Mouse (Mus musculus): ENCODE measurements at regions not wholly inside any gene's neighbourhood (a gene's known extent, or its start where the extent isn't known, plus 50 kb on each side); places are given as distances from the start of the nearest gene placed in this dataset.
A peak's percentile ranks its signal among the peaks of the same experiment; 100 is the strongest.

DNA sequence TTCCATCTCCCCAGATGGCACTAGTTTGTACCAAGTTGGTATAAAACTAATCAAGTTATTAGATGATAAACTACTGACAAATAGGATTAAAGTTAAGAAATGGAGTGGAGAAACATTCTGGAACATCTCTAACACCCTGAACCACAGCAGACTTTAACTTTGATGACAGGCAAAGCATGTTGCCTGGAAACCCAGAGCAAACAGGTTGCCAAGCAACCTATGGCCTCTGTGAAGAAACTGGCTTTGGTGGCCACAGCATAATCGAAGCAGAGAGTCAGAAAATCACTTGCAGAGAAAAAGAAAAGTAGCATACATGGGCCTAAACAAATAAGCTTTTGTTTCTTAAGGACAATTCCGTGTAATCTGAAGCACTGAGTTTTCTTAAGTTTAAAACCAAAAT, 59.4 kb upstream of the Vgll3 start:
- no peaks in the 10 kb centered on the region for H3K4me1 ChIP-seq (replicated peaks; ENCODE audit: control insufficient read depth, insufficient read depth, low read length)
- no peaks in the 10 kb centered on the region for H3K36me3 ChIP-seq (replicated peaks; ENCODE audit: control insufficient read depth, insufficient read depth)
- no peak overlapping the region for H3K27ac ChIP-seq
- no peak overlapping the region for H3K4me3 ChIP-seq (replicated peaks; ENCODE audit: low read length)
- H3K9me3 ChIP-seq (ENCODE audit: control insufficient read depth, low read length): no peaks in the 10 kb centered on the region
- no peak overlapping the region for H3K9ac ChIP-seq
- H3K4me2 ChIP-seq (replicated peaks): no peak overlapping the region
- no peak for ATAC-seq (ENCODE audit: low FRiP score)
- H3K27me3 ChIP-seq (ENCODE audit: control insufficient read depth, insufficient read depth, low read length): no peaks in the 10 kb centered on the region
- DNase-seq (ENCODE audit: low spot score): peak; percentile 22
- WGBS: 21% methylated on average over 2 of the region's 2 CpGs
